Mouse (Mus musculus): ENCODE results near the gene Draxin.
"Not testable (repeated sequence)": the region's sequence is repeated elsewhere in the genome, so short reads cannot be mapped to it uniquely, and the experiment has no call there.

Draxin gene

DNA sequence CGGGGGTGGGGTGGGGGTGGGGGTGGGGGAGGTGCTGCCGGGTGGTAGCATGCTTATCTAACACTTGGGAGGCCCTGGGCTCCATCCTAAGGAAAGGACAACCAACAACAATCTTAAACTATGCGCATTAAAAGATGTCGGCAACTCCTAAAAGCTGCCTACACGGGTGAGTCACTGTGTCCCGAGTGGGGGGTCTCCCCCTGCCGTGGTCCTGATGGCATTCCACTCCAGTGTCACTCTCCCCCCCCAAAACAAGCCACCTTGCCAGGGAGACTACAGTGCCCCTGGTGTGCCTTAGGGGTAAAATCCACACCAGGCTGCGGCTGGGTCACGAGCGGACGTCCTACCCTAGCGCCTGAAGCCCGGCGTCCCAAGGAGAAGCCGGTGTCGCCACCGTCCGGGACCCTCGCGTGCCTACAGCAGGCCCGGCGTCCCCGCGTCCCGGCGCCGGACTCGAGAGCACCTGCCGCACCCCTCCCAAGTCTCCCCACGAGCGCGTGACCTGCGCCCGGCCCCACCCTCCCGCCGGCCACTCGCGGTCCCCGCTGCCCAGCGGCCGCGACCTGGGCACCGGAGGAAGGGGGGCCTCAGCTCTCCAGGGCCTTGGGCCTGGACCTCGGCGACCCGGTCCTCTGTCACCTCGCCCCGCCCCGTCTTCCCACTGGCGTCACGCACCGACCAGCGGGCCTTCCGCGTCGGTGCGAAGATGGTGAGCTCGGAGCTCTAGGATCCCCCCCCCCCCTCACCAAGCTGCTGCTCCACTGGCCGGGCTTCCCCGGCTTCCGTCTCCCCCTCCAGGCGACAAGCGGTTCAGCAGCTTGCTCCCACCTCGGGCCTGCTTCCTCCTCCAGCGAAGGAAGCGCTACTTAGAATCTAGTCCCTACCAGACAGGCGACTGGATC, 21.0 kb upstream of the Draxin start, which contains the start of gene Fbxo6:
Gene Fbxo6, minus strand, starts transcription at position 874 of the 902 bp plus-strand sequence.
- DNase-seq (ENCODE audit: low spot score) = peak; percentile 91

DNA sequence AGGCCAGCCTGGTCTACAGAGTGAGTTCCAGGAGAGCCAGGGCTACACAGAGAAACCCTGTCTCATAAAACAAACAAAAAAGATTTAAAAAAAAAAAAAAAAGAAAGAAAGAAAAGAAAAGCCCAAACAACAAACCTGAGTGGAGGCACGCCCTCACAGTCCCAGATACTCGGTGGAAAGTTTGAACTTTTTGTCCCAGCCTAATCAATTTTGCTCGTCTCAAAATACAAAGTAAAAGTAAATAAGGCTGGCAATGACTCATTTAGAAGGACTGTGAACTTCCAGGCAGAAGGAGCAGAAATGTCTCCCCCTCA, 20.4 kb upstream of the Draxin start:
- no peak for DNase-seq (ENCODE audit: low spot score)

DNA sequence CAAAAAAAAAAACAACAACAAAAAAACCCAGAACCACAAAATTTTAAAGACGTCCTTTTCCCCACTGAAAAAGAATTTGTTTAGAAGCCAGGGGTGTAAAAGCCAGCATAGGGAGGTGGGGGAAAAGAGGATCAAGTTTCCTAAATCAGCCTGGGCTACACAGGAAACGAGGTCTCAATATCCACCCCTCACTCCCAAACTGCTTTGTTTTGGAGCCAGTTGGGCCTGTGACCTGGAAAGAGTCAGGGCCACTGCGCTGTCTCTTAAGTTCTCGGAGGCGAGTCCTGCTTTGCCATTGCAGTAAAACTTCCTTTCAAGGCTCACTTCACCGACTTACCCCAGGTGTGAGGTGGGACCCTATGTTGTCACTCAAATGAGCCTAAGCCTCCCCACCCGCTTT, 19.7 kb upstream of the Draxin start:
- no peak for DNase-seq (ENCODE audit: low spot score)

DNA sequence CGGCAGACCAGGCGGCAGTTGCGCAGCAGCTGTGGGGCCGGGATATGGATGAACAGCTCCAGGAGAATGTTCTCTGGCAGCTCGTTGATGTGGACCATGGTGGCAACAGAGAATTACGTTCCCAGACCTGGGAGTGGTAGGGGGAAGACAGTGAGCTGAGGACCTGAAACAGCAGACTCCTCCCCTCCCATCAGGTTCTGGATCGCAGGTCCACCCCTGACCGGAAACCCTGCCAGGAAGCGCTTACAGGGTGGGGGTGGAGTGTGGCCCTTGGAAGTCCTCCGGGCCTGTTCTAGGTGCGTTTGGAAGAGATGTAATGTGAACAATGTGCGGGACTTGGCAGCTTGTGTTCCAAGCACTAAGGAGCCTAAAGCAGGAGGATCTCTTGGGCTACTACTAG, 19.0 kb upstream of the Draxin start:
- DNase-seq (ENCODE audit: low spot score) = peak; percentile 28

DNA sequence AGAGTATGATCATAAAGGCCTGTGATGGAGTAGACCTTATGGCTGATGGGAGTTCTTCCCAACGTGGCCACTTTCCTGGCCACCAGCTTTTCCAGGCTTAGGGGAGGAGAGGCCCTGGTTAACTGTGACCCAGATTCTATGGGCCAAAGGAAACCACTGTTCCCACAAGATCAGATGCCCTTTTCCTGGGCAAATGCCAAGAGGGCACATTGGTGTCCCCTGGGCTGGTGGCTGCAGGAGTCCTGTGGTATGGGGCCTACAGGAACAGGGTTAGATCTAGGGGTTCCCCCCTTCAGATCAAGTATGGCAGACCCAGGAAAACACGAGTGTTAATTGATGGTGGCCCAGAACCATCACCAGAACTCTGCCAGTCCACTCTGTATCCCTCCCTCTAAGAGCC, 17.2 kb upstream of the Draxin start:
- DNase-seq (ENCODE audit: low spot score) = no peak

DNA sequence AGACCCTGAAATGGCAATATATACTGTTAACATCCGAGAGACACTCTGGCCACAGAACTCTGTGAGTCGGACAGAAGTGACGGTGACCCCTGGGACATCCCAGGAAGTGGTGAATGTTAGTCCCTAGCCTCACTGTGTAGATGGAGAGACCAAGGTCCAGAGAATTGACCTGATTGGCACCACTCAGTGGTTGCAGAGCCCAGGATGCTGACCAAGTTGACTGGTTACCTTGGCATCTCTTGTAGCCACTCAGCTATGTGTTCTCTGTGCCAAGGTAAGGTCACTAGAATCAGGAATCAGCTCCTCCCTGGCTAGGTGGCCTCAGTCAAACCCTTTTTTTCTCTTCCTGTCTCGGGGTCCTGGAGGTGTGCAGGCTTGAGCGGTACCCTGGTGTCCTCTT, 13.2 kb upstream of the Draxin start:
- no peak for DNase-seq (ENCODE audit: low spot score)

DNA sequence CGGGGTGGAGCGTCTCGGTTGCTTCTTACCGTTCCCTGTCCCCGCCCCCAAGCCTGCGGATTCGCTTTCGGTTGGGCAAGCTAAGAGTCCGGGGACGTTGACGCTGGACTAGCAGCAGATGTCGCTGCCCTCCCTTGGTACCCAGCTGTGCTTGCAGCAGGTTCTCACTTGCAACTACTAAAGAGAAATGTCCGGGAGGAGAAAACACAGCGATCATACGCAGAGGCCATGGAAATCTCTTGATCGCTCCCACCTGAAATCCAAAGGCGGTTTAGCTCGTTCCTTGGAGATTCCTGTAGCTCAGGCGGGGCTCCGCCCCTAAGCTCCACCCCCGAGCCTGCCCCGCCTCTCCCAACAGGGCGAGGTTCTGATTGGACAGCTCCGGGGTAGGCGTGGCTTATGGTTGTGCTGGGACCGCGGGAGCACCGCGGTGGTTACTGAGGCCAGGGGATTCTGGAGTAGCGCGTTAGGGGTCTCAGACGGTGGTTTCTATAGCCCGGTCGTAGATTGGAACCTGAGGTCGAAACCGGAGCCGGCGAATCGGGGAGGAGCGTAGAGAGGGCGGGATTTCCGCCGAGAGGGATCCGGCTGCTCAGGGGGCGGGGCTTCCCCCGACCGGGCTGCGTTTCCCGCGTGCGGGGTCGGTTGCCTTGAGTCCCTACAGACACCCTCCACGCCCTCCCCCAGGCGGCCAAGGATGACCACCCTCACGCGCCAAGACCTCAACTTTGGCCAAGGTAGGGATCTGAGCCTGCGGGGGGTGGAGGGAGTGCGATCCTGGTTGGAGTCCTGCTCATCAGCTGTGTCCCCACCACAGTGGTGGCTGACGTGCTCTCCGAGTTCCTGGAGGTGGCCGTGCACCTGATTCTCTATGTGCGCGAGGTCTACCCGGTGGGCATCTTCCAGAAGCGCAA, 9.9 kb upstream of the Draxin start:
- DNase-seq (ENCODE audit: low spot score) = peak; percentile 95

DNA sequence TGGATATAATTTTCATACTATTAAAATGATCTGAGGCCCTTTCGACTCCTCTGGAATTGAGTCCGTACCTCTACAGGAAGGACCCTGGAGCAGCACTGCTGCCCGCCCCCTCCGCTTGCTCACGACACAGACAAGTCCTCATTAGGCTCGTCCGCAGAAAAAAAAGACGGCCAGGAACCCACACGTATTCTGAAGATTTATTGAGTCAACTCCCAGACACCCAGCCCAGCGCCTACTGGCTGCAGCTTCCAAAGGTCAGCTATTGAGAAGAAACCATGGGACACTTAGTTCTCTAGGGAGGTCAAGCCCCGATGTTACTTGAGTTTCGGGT, 9.2 kb upstream of the Draxin start:
- no peak for DNase-seq (ENCODE audit: low spot score)

DNA sequence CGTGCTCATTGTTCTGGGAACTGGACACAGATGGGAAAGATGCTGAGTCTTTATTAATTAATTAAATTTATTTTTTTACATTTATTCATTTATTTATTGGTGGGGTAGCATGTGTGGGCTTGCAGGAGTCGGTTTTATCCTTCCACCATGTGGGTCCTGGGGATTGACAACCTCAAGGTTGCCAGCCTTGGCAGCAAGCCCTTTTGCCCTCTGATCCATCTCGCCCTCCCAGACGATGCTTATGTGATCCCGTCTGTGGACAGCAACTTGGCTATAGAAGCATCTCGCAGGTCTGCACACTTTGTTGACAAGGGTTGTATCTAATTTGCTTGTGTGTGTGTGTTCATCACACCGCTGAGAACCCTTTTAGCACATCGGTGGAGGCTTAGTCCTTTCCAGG, 7.0 kb upstream of the Draxin start:
- no peak for DNase-seq (ENCODE audit: low spot score)

DNA sequence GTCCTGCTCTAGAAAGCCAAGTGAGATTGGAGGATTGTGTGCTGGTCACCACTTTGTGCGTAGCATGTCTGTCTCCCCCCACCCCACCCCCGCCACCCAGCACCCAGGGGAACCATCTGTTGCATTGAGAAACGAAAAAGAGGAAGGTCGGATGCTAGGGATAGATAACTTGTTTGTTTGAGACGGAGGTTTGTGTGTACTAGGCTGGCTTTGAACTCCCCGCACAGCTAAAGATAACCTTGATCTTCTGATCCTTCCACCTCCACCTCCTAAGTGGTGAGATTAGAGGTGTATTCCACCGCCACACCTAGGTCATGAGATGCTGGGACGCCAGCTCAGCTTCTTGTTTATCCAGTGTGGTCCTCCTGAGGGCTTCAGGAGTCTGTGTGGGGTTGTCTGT, 4.5 kb upstream of the Draxin start:
- no peak for DNase-seq (ENCODE audit: low spot score)

DNA sequence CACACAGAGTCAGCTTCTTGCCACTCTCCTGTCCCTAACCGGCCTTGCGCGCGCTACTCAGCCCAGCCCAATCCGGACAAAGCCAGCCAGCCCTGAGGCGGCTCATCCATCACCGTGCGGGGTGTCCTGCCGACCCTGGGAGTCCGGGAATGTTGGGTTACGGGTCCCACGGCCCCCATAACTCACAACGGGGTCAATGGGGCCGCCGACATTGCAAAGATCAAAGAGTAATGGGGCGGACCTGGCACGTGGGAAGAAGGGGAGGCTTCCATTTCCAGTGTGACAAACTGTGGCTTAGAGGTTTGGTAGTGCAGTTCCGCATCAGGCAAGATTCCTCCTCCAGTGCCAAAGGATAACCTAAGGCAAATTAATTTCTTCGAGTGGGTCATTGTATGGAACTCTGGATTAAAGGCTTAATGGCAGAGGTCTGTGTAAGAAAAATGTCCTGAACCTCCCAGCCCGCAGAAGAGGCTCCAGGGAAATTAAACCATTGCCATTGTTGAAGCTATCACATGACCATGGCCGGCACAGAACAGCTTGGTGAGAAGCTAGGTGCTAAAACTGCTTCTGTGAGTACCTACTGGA, 1.1 kb upstream of the Draxin start:
- no peak for DNase-seq (ENCODE audit: low spot score)

DNA sequence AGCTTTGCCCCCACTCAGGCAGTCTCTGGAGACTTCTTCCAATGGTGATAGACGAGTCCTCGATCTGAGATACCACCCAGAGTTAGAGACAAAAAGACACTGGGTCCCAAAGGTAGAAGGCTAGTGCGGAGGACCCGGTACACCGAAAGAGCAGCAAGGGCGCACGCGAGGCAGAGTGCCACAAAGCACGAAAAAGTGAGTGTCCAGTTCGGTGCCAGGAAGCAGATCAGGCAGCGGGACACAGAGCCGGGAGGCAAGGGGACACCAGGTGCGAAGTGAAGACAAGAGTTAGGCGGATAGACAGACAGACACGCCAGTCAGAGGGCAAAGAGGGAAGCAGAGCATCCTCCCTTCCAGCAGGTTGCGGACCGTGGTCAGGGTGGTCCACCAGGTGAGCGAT, 365 bp downstream of the Draxin start, which contains the start of gene Mad2l2:
Gene Mad2l2, plus strand, starts transcription at position 252 of the 400 bp plus-strand sequence.
- no peak for DNase-seq (ENCODE audit: low spot score)

DNA sequence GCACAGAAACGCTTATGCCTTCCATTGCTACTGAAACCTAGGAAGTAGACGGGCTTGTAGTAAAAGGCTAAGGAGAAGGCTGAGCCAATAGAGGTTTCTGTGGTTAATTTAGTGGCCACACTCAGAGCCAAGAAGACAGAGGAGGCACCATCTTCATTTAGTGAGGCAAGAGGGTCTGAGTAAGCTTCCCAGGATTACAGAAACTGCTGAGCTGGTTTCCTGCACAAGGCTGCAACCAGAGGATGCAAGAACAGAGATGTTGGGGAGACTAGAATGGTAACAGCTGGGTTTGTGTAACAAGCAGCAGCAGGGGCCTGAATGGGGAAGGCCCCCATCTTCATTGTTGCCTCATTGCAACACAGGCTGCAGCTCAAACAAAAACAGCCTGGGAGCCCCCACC, 1.8 kb downstream of the Draxin start:
- DNase-seq (ENCODE audit: low spot score) = no peak

DNA sequence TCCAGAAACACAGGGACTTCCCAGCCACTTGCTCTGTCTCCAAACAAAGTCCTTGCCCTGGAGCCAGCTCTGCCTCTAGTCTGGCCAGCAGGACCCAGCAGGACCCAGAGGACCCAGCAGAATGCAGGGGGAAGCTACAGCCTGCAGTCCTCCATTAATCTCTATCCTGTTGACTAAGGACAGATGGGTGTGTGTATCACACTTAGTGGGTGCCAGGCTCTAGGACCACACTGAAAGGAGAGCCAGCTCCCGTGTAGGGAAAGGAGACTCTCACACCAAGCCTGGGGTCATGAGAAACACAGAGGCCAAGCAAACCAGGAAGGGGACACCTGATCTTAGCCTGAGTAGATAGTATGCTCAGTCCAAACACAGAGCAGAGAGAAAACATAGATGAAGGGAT, 2.3 kb downstream of the Draxin start:
- no peak for DNase-seq (ENCODE audit: low spot score)

DNA sequence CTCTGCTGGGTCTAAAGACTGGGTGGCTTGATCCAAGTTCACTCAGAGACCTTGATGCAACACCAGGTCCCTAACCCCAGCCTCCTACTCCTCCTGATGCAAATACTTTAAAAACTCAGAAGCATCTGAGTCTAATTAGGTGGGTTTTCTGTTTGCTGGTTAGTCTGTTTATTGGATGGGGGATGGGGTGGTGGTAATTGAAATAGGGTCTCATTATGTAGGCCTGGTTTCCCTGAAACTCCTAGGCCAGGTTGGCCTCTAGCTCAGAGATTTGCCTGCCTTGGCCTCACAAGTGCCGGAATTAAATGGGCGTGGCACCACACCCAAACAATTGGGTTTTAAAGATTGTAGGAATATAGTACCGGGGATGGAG, 7.8 kb downstream of the Draxin start:
- DNase-seq (ENCODE audit: low spot score) = no peak

DNA sequence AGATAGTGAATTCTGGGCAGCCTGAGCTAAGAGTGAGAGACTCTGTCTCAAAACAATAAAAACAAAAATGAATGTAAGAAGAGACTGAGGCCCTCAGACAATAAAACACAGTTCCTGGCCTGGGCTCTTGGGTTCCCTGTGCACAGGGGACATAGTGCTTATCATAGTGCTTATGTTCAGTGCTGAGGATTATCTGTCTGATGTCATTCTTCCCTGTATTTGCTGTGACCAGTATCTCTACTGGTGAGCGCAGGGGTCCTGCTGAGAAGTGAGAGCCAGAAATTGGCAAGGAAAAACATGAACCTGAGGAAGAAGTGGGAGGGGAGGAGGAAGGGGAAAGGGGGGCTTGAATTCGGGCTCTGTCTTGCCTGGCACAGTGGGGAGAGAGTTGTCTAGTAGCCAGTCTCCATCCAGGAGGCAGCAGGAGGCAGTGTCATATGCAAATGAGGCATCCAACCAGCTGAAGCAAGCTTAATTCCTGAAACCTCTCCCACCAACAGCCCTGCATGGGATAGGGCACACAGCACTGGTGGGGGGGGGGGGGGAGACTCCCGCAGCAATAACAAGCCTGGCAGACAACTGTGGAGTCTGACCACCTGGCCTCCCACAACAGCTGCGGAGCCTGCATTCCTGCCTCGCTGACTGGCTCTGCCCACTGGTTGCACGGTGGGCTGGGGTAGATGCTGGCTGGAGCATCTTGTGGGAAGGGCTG, 8.4 kb downstream of the Draxin start:
- DNase-seq (ENCODE audit: low spot score) = no peak

DNA sequence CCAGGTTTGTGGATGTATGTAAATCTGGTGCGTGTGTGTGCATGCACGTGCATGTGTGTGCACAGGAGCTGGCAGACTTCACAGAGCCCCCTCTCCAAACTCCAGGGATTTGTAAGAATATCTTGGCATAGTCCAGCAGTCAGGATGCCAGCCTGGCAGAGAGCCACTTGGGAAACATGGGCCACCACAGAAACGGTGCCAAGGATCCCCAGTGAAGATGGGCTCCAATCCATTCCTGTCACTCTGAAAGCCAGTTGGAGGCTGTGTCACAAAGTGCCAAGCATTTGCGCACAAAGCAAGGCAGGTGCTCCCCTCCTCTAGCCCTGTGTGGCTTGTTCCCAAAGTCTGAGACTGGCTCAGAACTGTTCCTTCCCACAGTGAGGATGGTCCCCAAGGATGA, 9.1 kb downstream of the Draxin start:
- no peak for DNase-seq (ENCODE audit: low spot score)

DNA sequence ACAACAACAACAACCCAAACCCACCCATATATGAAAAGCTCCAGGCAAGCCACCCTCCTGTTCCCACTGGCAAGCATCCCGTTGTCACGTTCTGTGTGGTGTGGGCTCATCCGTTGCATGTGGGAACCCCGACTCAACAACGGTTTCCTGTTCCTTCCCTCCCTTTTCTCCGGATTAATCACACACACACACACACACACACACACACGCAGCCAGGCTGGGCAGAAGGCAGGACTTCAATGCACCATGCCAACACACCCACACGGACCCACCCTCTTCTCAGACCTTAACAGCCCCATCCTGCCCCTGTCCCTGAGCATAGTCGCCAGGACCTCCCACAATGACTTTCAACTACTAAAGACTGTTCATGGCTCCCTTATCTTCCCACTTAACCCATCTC, 9.9 kb downstream of the Draxin start:
- no peak for DNase-seq (ENCODE audit: low spot score)

DNA sequence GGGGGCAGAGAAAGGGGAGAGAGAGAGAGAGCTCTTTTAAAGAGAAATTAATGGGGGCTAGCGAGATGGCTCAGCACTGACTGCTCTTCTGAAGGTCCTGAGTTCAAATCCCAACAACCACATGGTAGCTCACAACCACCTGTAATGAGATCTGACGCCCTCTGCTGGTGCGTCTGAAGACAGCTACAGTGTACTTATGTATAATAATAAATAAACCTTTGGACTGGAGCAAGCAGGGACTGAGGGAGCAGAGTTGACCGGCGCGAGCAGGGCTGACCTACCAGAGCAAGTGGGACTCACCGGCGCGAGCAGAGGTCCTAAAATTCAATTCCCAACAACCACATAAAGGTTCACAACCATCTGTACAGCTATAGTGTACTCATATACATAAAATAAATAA, 10.9 kb downstream of the Draxin start:
- not testable (repeated sequence) for DNase-seq (ENCODE audit: low spot score)

DNA sequence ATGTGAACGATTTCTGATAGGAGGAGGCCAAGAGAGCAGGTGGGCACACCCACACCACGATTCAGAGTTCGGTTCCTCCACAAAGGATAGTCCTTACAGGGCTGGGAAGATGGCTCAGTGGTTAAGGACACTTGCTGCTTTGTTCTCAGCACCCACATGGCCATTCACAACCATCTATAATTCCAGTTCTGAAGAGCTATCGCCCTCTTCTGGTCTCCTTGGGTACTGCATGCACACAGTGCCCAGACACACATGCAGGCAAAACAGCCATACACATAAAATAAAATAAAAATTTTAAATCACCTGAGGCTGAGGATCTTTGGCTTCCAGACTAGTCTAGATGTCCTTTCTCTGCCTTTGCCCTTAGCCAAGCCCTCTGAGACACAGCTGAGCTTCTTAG, 13.1 kb downstream of the Draxin start:
- DNase-seq (ENCODE audit: low spot score) = no peak

DNA sequence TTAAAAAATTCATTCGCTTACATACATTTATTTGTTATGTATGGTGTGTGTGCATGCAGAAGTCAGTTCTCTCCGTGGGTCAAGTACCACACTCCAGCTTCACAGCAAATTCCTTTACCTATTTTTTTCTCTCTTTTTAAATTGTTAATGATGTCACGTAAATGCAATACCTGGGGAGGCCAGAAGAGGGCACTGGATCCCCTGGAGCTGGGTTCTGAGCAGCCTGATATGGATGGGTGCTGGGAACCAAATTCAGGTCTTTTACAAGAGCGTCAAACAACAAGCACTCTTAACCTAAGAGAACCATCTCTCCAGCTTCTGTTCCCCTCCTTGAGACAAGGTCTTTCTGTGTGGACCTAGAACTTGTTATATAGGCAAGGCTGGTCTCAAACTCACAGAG, 13.8 kb downstream of the Draxin start:
- no peak for DNase-seq (ENCODE audit: low spot score)

DNA sequence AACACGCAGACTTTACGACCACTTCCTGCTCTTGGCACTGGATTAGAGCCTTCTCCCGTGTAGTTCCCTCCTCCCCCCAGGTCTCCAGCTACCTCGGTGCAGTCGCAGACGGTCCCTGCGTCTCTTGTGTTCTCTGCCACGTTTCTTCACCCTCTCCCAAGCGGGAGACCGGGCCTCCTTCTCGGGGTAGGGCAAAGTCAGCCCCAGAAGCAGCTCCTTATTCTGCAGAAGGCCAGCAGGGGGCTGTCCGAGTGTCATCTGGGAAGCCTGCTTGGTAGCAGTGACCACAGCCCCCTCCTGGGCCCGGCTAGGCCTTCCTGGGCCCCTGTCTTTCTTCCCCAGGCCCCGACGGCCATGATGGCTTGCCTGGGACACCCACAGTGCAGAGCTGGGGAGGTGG, 15.0 kb downstream of the Draxin start:
- DNase-seq (ENCODE audit: low spot score) = peak; percentile 20
